Mouse (Mus musculus) liver, postnatal 0 days (tissue): ENCODE measurements around the gene Slc38a8.
A peak's percentile ranks its signal among the peaks of the same experiment; 100 is the strongest.

Source experiments
- CTCF ChIP-seq: sonication (generic); IDR thresholded peaks from 2 replicates; pipeline ENCODE4 v1.5.1; 2016; ENCODE audit warnings: antibody characterized with exemption, low read depth
- EP300 ChIP-seq: IDR thresholded peaks from 2 replicates; pipeline ENCODE4 v1.6.1; 2016; ENCODE audit warnings: antibody characterized with exemption, low read depth, mild to moderate bottlenecking

- TF ChIP-seq EP300 (no peak), CTCF (peak; percentile 53)
Observed at GRCm38 (mm10) chr8:119520102-119520501, 18.6 kb upstream of the Slc38a8 start.
